Mouse (Mus musculus): Measurements from ENCODE around the gene Pdzk1ip1.

Pdzk1ip1 gene

DNA sequence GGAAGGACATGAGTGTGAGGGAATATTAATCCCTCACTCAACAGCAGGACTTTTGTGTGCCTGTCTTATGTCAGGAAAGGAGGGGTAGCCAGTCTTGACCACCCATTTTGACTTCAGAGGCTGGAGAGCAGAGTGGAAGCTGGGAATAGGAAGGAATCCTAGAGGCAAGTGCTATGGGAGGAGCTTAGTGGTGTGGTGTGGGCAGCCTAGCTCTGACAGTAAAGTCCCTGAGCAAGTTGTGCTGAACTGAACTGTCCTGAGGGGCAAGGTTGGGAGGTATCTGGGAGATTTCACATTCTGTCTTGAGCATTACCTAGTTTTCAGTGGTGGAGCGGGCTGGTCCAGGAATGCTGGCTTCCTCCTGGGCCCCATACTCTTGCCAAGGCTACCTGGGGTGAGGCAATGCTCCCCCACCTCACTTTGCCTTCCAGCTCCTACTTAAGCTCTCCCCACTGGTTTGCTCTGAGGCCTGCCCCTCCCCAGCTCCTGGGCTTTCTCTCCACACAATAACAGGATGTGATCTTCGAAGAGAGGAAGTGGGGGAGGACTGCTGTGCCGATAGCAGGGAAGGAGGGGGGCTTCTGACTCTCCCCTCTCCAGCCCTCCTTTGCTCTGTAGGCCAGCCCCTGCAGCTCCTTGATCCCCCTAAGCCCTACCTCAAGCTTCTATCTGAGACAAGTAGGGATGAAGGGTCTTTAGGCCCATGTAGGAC is 13.1 kb upstream of the Pdzk1ip1 start:
- no peak for DNase-seq

DNA sequence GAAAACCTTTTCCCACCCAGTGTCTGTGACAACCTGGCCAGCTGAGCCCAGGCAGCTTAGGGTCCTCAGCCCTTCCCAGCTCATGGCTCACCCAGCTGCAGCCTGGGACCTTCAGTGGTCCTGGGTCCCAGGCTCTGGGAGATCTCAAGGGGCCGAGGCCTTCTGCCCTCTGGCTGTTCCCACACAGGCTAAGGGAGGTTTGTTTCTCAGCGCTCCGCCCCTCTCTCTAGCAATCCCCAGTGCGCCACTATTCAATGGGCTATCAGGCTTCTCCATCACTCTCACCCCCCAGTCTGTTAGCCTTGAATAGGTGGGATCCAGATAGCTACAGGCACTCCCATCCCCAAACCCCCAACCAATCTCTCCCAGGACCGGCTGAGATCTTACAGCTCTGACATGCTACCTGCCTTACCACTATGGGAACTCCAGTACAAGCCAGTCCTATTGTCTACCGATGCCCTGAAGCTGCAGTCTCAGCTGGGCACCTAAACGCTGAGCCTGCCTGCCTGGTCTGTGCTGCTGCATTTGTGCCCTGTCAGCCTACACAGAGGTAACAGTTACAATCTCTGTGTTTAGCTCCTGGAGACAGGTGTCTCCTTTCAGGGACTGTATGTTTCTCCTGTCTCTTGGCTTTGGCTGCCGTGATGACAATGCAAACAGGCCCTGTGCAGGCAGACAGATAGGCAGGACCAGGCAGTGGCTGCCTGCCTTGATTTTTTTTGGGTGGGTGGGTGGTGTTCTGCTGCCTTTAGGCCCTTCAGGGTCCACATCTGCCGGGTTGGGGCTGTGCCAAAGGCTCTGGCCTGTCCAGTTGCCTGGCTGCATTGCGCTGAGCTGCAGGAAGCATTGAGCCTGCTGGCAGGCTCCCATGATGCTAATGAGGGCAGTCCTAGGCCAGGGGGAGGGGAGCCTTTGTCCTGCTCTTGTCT is 9.4 kb upstream of the Pdzk1ip1 start:
- no peak for DNase-seq

DNA sequence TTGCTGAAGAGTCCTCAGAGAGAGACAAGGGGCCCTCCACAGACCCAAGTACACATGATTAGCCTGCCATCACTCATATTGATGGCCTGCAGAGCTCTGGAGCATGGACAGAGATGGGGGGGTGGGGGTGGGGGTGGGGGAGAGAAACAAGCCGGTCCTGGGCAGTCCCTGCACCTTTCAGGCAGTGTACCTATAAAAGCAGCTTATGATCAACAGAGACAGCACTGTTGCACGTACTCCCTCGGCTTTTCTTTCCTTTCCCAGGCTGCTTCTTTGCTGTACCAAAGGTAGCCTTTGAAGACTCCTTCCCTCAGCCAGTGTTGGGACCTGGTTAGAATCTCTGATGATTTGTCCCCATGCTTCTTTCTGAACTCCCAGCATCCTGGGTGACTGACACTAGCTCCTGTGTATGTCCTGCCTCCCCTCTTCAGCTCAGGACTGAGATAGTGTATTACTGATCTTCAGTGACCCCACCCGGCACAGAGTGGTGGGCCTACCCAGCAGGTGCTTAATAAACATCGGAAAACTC is 8.6 kb upstream of the Pdzk1ip1 start:
- DNase-seq, result no peak

DNA sequence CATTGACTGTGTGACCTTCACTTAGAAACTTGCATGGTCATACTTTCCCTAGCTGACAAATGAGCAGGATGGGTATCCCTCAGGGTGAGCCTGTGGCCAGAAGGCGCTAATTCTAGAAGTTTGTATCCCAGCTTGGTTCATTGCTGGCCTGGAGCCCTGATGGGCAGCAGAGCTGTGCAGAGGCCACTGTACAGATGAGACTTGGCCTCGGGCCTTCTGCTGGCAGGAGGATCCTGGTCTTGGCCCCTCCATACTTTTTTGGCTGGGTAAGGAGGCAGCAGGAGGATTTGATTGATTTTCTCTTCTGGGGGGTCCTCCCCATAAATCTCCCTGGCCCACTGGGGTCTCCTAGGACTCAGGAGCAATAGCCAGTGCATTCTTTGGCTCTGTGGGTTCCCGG is 5.5 kb upstream of the Pdzk1ip1 start:
- no peak for DNase-seq

DNA sequence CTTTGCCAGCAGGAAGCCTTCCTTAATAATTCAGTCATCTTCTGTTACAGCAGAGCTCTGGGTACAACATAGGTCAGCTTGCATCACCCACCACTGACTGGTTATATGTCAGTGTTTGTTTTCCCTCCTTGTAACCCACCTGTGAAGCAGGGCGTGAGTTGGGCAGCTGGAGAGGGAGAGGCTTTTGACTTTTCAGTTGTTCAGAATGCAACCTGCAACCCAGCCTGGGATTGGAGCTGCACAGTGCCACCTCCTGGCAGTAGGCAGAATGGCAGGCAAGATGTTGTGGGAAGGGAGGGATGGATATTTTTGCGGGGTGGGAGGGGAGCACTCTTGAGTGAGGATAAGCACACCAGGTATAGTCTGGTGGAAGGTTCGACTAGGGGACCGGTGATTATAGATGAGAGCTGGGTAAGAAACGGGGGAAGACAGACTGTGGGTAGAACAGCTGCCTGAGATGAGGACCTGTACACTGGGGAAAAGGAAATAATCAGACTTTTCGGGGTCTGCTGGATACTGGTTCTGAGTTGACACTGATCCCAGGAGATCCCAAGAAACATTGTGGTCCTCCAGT is 2.9 kb upstream of the Pdzk1ip1 start:
- DNase-seq, result no peak

DNA sequence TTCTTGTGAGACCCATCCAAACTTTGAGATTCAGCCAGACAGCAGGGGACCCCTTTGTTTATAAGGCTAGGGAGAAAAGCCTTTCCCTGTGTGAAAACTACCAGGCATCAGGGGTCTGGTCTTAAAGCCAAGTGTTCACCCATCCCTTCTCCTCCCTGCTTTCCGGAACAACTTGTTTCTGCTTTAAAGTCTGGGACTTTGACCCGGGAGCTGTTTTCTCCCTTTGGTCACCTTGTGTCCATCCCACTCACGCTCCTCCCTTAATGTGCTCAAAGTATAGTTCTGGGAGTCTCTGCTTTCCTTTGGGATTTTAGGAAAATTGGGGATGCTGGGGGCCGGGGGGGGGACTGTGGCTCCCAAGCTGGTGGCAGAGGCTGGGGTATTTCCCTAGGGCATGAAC is 2.3 kb upstream of the Pdzk1ip1 start:
- no peak for DNase-seq

DNA sequence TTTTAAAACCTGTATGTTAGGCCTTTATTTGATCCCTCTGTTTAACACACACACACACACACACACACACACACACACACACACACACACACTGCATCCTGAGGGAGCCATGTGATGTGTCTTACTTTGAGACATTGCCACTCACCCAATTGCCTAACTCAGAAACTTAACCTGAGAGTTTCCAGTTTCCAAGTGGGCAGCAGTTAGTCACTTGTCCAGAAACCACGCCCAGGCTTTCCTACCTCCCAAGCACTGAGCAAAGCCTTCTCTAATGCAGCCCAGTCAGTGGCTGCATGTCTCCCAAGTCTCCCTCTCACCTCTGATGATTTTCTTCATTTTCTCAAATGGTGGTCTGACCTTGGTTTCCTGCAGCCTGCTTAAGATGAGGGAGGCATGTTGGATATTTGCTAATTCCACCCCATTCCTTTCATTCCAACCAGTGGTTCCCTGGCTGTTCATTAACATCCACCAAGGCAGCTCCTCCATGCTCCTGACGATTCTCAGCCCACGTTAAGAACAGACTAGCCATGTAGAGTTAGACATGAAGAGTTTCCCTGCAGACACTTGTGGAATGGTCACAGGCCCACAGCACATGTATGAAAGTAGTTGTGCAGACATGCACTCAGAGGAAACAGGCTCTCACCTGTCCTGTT is 1.6 kb upstream of the Pdzk1ip1 start:
- DNase-seq, result no peak

DNA sequence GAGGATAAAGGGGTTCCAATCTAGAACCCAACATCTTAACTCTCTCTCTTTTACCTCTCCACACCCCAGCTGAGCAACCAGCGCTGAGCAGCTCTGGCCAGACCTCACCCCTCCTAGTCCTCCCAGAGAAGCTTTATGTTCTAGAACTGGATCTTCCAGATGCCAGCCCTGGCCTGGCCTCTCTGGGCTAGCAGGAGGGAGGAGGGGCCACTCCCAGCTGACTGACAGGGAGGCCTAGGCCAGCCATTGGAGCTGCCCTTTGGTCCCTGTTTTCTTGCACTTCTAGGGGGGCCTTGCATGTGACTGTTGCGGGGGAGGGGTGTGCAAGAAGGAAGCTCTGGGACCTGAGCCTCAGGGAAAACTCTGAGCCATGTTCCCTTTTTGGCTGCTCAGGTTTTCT is 2.1 kb downstream of the Pdzk1ip1 start:
- no peak for DNase-seq

DNA sequence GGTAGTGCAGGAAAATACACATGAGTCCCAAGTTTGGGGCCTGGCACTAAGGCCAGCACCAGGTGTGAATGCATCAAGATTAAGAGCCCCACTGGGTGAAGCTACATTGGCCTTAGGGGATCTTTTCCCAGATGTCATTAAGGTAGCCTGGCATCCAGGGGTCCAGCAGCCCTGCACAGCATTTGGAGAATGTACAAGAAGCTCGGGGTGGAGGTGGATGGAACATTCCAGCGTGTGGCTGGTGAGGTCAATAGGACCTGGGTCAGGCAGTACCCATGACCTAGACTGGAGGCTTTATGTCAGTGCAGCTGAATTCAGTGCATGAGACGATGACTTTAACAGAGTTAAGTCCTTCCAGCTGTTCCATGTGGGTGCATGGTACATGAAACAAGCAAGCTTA is 3.3 kb downstream of the Pdzk1ip1 start:
- no peak for DNase-seq

DNA sequence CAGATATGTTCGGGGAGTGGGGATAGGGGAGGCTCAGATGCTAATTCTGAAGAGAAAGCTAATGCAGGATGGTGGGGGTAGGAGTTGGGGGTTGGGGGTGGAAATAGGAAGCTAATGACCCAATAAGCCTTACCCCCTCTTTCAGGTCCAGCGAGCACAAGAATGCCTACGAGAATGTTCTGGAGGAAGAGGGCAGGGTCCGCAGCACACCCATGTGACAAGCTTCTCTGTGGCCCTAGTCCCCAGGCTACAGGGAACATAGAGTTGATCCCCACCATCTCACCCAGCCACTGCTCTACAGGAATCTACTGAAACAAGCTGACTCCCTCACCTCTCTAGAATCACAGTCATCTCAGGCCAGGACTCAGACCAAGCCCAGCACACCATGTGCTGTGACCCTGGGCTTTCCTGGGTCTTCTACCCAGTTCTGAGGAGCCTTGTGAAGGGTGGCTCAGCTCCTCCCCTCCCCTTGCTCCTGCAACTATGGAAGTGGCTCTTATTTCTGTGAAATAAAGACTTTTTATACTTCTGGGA is 4.9 kb downstream of the Pdzk1ip1 start:
- no peak for DNase-seq

DNA sequence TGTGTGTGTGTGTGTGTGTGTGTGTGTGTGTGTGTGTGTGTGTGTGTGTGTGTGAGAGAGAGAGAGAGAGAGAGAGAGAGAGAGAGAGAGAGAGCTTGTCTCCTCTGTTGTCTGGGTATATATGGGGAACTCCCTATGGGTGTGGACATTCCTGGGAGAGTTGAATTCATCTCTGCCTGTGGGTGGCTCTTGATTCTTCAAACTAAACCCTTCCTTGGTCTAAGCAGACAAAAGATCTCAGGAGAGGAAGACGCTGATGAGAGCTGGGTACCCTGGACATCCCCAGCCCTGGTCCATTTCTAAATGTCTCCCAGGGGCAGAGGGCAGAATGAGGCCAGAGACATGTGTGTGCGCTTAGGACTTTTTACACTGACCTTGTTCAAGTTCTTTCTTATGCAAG is 5.5 kb downstream of the Pdzk1ip1 start:
- no peak for DNase-seq

DNA sequence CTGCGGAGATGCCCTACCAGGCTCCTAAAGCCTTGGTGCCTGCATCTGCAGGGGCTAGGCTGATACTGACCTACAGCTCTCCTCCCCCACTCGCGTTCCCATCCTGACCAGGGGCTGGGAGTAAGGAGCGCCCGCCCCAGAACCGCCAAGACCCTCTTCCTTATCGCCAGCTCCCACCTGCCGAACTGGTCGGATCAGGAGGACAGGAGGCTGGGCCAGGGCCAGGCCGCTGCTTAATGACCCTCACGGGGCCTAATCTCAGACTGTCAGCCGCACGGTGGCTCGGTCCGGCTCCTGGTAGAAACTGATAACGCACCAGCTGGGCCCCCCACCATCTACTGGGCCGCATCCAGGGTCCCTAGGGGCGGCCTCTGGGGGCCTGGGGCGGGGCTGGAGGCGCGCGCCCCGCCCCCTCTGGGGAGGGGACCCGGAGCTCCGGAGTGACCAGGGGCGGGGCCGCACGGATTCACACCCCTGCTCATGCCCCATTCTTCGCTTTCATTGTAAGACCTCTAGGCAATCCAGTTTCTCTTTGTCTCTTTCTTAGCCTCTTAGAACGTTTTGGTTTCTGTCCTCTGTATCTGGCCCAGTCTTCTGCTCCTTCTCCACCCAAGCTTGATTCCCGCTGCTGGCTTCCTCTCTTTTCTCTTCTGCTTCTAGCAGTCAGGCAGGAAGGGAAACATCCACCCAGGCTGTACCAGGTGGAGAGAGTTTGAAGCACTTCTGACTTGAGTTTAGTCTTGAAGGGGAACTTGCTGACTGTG is 7.3 kb downstream of the Pdzk1ip1 start:
- DNase-seq, result peak; percentile 14

DNA sequence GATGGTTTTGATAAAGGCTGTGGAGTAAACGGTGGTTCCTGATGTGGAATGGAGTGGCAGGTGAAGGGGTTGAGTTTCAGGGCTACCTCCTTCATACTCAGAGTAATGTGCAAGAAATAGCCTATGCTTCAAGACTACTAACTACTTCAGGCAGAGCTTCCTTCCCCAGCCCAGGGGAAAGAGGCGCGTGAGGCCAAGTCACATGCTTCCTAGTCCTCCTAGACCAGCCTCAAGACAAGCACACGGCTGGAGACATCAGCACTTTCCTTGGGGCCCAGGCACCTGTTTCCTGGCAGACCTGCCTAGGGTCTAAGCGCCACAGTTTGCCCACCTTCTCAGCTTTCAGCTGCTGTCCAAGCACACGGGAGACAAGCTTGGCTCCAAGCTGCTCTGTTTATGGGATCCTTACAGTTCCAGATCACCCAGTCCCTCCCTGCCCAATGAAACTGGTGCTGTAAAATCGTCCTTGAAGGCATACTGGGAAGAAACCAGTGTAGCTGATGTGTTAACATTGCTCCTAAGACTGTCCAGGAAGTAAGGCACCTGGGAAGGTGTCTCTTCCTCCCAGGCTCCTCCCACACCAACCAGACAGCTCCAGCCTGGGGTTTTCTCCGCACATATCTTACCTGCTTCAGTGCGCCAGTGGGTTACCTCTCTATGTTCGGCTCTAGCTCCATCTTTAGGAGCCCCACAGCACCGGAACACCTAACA is 8.1 kb downstream of the Pdzk1ip1 start:
- no peak for DNase-seq

DNA sequence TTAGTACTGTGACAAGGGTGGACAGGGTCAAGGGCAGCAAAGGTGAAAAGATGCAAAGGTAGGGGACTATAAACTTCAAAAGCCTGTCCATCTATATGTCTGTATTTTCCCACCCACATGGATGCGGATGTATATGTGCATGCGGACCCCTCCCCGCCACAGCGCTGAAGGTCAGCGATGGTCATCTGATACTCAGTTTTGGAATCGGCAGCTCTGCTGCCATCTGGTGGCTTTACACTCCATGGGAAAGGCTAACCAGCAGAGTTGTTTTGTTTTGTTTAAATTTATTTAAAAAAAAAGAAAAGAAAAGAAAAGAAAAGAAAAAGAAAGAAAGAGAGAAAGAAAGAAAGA is 8.6 kb downstream of the Pdzk1ip1 start:
- no peak for DNase-seq

DNA sequence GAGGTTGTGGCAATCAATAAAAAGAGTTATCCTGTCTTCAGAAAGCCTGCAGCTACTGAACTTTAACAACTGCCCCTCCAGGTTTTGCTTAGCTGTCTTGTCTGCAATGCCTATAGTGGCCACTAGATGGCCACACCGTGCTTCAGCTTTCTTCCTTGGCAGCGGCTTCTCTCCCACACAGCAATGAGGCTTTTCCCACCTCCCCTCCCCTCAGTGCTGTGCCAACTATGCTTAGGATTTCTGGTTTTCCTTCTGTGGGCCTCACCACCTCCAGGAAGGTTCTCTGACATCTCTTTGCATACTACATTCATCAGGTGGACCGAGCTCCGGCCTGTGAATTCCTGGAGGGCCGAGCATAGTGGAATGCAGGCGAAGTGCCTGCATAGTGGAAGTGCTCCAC is 13.2 kb downstream of the Pdzk1ip1 start:
- DNase-seq, result peak; percentile 29

DNA sequence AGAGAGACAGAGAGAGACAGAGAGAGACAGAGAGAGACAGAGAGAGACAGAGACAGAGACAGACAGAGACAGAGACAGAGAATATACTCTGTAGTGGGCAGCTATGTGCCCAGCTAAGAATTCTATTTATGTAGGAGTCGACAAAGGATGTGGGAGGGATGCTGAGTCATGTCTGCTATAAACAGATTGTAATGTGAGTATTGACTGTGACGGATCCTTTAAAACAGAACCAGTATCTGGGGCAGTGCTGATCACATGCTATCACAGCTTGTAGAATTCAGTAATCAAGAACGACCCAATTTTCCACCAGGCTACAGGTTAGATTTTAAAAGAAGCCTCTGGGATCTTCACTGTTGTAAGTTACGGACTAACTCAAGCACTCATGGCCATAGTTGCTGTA is 15.0 kb downstream of the Pdzk1ip1 start:
- DNase-seq, result no peak

DNA sequence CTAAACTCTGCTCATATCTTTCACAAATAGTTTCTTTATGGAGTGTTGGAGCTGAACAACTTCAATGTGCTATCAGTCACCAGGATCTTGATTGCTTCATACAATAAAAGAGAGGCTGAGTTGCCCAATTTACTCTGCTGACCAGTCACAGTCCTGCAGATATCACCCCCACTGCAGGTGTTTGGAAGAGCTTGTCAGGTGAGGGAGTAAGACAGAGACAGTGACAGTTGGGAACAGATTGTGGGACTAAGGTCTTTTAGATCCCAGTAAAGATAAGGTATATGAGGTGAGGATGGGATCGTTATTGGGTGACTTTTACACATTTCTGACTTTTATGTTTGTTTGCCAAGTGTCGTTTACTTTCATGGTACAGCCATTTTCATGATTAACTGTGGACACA is 22.7 kb downstream of the Pdzk1ip1 start:
- DNase-seq, result no peak

DNA sequence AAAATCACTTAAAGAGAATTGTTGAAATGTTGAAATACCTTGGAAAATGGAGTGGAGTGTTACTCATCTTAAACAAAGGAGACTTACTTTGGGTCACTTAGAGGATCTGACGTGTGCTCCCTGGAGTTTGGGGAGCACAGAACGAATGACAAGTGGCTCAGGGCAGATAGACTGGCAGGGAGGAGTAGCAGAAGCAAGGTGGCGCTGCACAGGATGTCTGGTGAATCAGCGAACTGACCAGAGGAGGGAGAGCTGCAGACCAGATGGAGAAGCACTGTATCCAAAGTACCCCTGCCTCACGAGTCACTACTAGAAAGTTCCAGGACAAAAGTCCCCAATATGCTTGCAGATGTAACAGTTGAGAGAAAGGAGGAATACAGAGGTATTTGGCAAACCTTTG is 24.8 kb downstream of the Pdzk1ip1 start:
- DNase-seq, result no peak

DNA sequence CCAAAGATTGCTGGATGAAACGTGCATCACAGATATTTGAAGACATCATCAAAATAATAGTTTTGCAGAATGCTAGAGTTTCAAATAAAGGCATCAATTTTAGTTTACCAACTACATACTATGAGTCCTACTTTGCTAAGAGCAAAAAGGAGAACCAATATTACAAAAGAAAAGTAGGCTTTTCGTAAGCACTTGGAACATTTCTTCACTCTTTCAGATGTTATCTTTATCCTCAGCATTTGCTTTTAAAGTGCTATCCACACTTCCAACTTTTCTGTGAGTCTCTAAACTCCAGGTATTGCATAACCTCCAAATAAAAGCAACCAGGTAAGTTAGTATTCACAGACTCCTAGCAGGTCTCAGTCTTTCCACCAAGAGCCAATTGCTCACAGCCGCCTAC is 31.1 kb downstream of the Pdzk1ip1 start:
- no peak for DNase-seq

DNA sequence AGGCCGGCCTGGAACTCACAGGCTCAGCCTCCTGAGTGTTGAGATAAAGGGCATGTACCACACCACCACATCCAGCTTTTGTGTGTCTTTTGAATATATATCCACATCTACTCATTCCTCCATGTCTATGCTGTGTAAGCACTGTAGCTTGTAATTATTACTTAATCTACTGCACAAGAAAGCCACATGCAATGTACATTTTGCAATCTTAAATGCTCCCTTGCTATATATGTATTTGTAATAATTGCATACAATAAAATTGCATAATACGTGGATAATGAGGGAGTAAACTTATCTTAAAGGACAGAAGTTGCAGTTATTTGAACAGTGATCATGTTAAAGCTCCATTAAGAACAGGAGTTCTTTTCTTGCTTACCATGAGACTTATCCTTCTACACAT is 32.7 kb downstream of the Pdzk1ip1 start:
- DNase-seq, result no peak

DNA sequence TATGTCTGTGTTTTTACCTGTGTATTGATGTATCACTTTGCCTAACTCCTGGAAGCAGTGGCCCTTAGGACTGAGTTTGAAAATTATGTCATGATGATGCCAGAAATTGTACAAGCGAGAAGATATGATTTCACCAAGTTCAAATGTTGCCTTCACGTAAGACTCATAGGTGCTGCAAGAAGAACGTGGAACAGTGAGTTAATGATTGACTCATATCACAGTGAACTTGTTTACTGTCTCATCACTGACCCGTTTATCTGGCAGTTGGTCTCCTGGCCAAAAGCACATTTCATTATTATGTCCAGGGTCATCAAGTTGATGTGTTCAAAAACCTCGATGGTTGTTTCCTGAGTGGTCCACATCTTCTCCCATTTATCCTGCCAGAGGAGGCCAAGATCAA is 33.1 kb downstream of the Pdzk1ip1 start:
- DNase-seq, result no peak

DNA sequence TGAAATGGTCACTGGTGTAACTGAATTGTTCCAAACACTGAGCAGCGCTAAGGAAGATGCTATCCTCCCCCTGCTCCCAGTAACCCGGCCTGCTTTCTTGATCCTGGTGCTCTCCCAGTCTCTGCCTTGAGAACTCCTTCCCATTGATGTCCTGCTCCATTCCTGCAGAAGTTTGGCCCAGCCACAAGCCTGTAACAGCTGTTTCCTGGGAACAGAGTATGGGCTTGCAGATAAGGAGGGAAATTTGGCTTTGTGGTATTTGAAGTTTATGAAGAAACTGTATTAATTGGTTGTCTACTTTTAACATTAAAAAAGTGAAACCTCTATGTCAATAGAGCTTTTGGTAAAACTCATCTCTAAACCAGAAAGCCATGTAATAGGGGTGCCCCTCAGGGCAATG is 35.0 kb downstream of the Pdzk1ip1 start:
- no peak for DNase-seq

Data from cerebellum, adult 9-11 months (tissue).